Mouse (Mus musculus): ENCODE measurements around the gene Clec2d.
"Not testable (repeated sequence)": the region's sequence is repeated elsewhere in the genome, so short reads cannot be mapped to it uniquely, and the experiment has no call there.

The Clec2d gene

GRCm38 (mm10) chr6:129187816-129188215 lies 7.4 kb downstream of the Clec2d start:
- DNase-seq: not testable (repeated sequence)

- no peak for DNase-seq
Measured at GRCm38 (mm10) chr6:129193431-129193830, 13.0 kb downstream of the Clec2d start.

GRCm38 (mm10) chr6:129200066-129200465 lies 19.7 kb downstream of the Clec2d start:
- DNase-seq: not testable (repeated sequence)

GRCm38 (mm10) chr6:129202306-129202705 lies 21.9 kb downstream of the Clec2d start:
- DNase-seq: no peak

- no peak for DNase-seq
Measured at GRCm38 (mm10) chr6:129204342-129204741, 23.9 kb downstream of the Clec2d start.

GRCm38 (mm10) chr6:129204838-129205237 lies 24.4 kb downstream of the Clec2d start:
- DNase-seq: no peak

GRCm38 (mm10) chr6:129208891-129209519 lies 28.6 kb downstream of the Clec2d start:
- DNase-seq: no peak

GRCm38 (mm10) chr6:129209785-129210446 lies 29.5 kb downstream of the Clec2d start:
- no peak for DNase-seq

GRCm38 (mm10) chr6:129210447-129210790 lies 30.0 kb downstream of the Clec2d start:
- DNase-seq: no peak

GRCm38 (mm10) chr6:129212421-129213195 lies 32.2 kb downstream of the Clec2d start:
- DNase-seq: no peak

GRCm38 (mm10) chr6:129213497-129213896 lies 33.1 kb downstream of the Clec2d start:
- DNase-seq: no peak

- no peak for DNase-seq
Measured at GRCm38 (mm10) chr6:129214263-129214662, 33.8 kb downstream of the Clec2d start.

- DNase-seq: no peak
Measured at GRCm38 (mm10) chr6:129215053-129215452, 34.6 kb downstream of the Clec2d start.

GRCm38 (mm10) chr6:129215886-129216637 lies 35.6 kb downstream of the Clec2d start:
- no peak for DNase-seq

GRCm38 (mm10) chr6:129216721-129217230 lies 36.4 kb downstream of the Clec2d start:
- DNase-seq: no peak

GRCm38 (mm10) chr6:129218191-129218696 lies 37.8 kb downstream of the Clec2d start:
- no peak for DNase-seq

GRCm38 (mm10) chr6:129219897-129220517 lies 39.6 kb downstream of the Clec2d start:
- DNase-seq: no peak

- no peak for DNase-seq
Measured at GRCm38 (mm10) chr6:129221053-129221452, 40.6 kb downstream of the Clec2d start.

GRCm38 (mm10) chr6:129222188-129222800 lies 41.9 kb downstream of the Clec2d start:
- no peak for DNase-seq

- DNase-seq: no peak
Measured at GRCm38 (mm10) chr6:129223611-129224010, 43.2 kb downstream of the Clec2d start.

- DNase-seq: no peak
Measured at GRCm38 (mm10) chr6:129224090-129224489, 43.7 kb downstream of the Clec2d start.

- no peak for DNase-seq
Measured at GRCm38 (mm10) chr6:129225078-129225477, 44.7 kb downstream of the Clec2d start.
